Comparison of ENCODE assay signal across 8 mouse cellular contexts in the genomic region with DNA sequence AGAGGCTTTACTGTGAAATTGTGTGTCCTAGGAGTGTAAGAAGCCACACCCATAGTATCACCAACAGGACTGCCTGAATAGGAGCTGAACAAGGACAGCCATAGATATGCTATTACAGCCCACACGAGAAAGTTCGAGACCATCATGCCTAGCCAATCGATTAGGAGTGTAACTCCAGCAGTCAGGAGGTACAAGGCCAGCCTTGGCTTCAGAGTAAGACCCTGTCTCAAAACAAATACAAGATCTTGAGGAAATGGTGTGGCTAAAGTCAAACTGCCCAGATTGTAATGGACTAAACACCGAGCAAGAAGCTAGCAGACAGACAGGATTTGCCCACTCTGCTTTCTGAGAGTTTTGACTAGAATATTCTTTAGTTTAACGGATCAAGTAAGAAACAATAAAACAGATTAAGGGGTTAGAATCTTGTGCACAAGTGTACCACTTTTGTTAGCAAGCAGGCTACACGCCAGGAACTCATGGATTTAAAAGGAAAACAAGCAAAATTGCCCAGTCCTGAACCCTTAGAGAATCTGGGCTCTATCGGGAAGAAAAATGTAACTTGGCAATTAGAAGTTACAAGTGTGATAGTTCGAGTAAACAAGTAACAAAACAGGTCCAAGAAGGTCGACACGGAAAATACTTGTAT. TPM values are rescaled to one million over a fixed set of nuclear protein-coding genes. Genes with fewer than 3 reads are reported as not detected.
DNase-seq lines count a peak whose midpoint lies in the region; ATAC-seq and TF ChIP-seq lines count a peak whose summit lies in the region.

No protein-coding gene starts in this region.

- no peak for ATAC-seq in embryonic facial prominence, embryonic 14.5 days (ENCODE audit: low read depth)
- no peak for ATAC-seq in limb, embryonic 11.5 days (ENCODE audit: insufficient number of reproducible peaks, low FRiP score, low TSS enrichment, low read depth)
- ATAC-seq in neural tube, embryonic 13.5 days (ENCODE audit: low read depth): no peak; the same call in 1 of the 2 replicates

- peak overlapping the region; percentile 95 for H3K4me3 ChIP-seq in heart, embryonic 10.5 days
- peak overlapping the region; percentile 83 for H3K4me3 ChIP-seq in C2C12 (ENCODE audit: insufficient read depth, poor library complexity, severe bottlenecking)
- peak overlapping the region; percentile 98 for H3K4me3 ChIP-seq in embryonic facial prominence, embryonic 14.5 days (ENCODE audit: low read depth, low read length)
- peak overlapping the region; percentile 66 for H3K4me3 ChIP-seq in limb, embryonic 11.5 days (ENCODE audit: low read depth, low read length)
- H3K4me3 ChIP-seq in neural tube, embryonic 13.5 days: peak overlapping the region; percentile 61

- peaks cover 42% of the 10 kb centered on the region for H3K79me2 ChIP-seq in C2C12 (ENCODE audit: control insufficient read depth, insufficient read depth)

- H3K27ac ChIP-seq in heart, embryonic 10.5 days: peak overlapping the region; percentile 99
- peak overlapping the region; percentile 98 for H3K27ac ChIP-seq in embryonic facial prominence, embryonic 14.5 days (replicated peaks; ENCODE audit: low read depth, low read length)
- H3K27ac ChIP-seq in limb, embryonic 11.5 days (replicated peaks; ENCODE audit: low read depth, low read length): peak overlapping the region; percentile 92
- H3K27ac ChIP-seq in neural tube, embryonic 13.5 days (replicated peaks): peak overlapping the region; percentile 95

- H3K9me3 ChIP-seq in heart, embryonic 10.5 days: no peaks in the 10 kb centered on the region
- H3K9me3 ChIP-seq in embryonic facial prominence, embryonic 14.5 days (ENCODE audit: control insufficient read depth, low read length): no peaks in the 10 kb centered on the region
- H3K9me3 ChIP-seq in limb, embryonic 11.5 days (ENCODE audit: control insufficient read depth, low read length): no peaks in the 10 kb centered on the region
- no peaks in the 10 kb centered on the region for H3K9me3 ChIP-seq in neural tube, embryonic 13.5 days

- peak overlapping the region; percentile 43 for H3ac ChIP-seq in C2C12 (ENCODE audit: control insufficient read depth, insufficient read length, low read depth)

- peak; percentile 81 for DNase-seq in heart, embryonic 10.5 days (ENCODE audit: low spot score)
- no peak for DNase-seq in heart, adult 11 months
- no peak for DNase-seq in embryonic facial prominence, embryonic 14.5 days (ENCODE audit: low spot score)
- peak; percentile 35 for DNase-seq in limb, embryonic 11.5 days (ENCODE audit: low spot score)
- DNase-seq in ovary, adult 18-20 months (ENCODE audit: low spot score): no peak
- no peak for DNase-seq in frontal cortex, postnatal 14 days (ENCODE audit: low spot score in 2 of 2)

- H3K79me3 ChIP-seq in C2C12 (ENCODE audit: low read depth): peaks cover 35% of the 10 kb centered on the region

- TF ChIP-seq CTCF in C2C12 (IDR thresholded peaks at IDR 0.05; ENCODE audit: control insufficient read depth, insufficient read depth, insufficient read length): no peak

- peaks cover 31% of the 10 kb centered on the region for H3K36me3 ChIP-seq in heart, embryonic 10.5 days
- peaks cover 38% of the 10 kb centered on the region for H3K36me3 ChIP-seq in C2C12 (ENCODE audit: control insufficient read depth, insufficient read depth)
- H3K36me3 ChIP-seq in embryonic facial prominence, embryonic 14.5 days (ENCODE audit: control insufficient read depth, insufficient read depth, low read length): peaks cover 29% of the 10 kb centered on the region
- H3K36me3 ChIP-seq in limb, embryonic 11.5 days (ENCODE audit: control insufficient read depth, insufficient read depth, low read length): peaks cover 15% of the 10 kb centered on the region
- peaks cover 27% of the 10 kb centered on the region for H3K36me3 ChIP-seq in neural tube, embryonic 13.5 days

- no peaks in the 10 kb centered on the region for H3K27me3 ChIP-seq in heart, embryonic 10.5 days (ENCODE audit: insufficient read depth, poor library complexity, severe bottlenecking)
- no peaks in the 10 kb centered on the region for H3K27me3 ChIP-seq in C2C12 (ENCODE audit: control insufficient read depth, insufficient read depth, insufficient read length)
- no peaks in the 10 kb centered on the region for H3K27me3 ChIP-seq in embryonic facial prominence, embryonic 14.5 days (replicated peaks; ENCODE audit: control insufficient read depth, insufficient read depth, low read length)
- no peaks in the 10 kb centered on the region for H3K27me3 ChIP-seq in limb, embryonic 11.5 days (ENCODE audit: control insufficient read depth, insufficient read depth, low read length)
- no peaks in the 10 kb centered on the region for H3K27me3 ChIP-seq in neural tube, embryonic 13.5 days

- peak overlapping the region; percentile 79 for H3K9ac ChIP-seq in embryonic facial prominence, embryonic 14.5 days (ENCODE audit: low read depth, low read length)
- peak overlapping the region; percentile 80 for H3K9ac ChIP-seq in limb, embryonic 11.5 days (ENCODE audit: low read length)
- H3K9ac ChIP-seq in neural tube, embryonic 13.5 days: peak overlapping the region; percentile 81

- H3K4me2 ChIP-seq in embryonic facial prominence, embryonic 14.5 days (ENCODE audit: low read depth, low read length): peak overlapping the region; percentile 54
- peak overlapping the region; percentile 69 for H3K4me2 ChIP-seq in limb, embryonic 11.5 days (ENCODE audit: low read depth, severe bottlenecking)
- peak overlapping the region; percentile 80 for H3K4me2 ChIP-seq in neural tube, embryonic 13.5 days

- peaks cover 21% of the 10 kb centered on the region; the same call in 1 of the 2 replicates for H3K4me1 ChIP-seq in heart, embryonic 10.5 days
- H3K4me1 ChIP-seq in embryonic facial prominence, embryonic 14.5 days (ENCODE audit: control insufficient read depth, insufficient read depth, low read length): peaks cover 12% of the 10 kb centered on the region
- 0 out of 2 replicates have a peak, but pooled peaks cover 7% of the 10 kb centered on the region for H3K4me1 ChIP-seq in limb, embryonic 11.5 days (ENCODE audit: control insufficient read depth, insufficient read depth, low read length)
- peaks cover 35% of the 10 kb centered on the region for H3K4me1 ChIP-seq in neural tube, embryonic 13.5 days (replicated peaks)

- 17% methylated on average over 10 of the region's 10 CpGs for WGBS in heart, embryonic 10.5 days
- WGBS in embryonic facial prominence, embryonic 14.5 days: 13% methylated on average over 10 of the region's 10 CpGs
- 24% methylated on average over 10 of the region's 10 CpGs for WGBS in limb, embryonic 11.5 days
- 22% methylated on average over 10 of the region's 10 CpGs for WGBS in neural tube, embryonic 13.5 days

TF ChIP-seq in C2C12, 6 proteins besides CTCF, POLR2A, EP300 and RAD21:
- TF ChIP-seq CEBPB (IDR thresholded peaks at IDR 0.05; ENCODE audit: low read depth) (no peak), MYOD1 (IDR thresholded peaks at IDR 0.05; ENCODE audit: control insufficient read depth, insufficient read length, low read depth) (no peak), MAX (IDR thresholded peaks at IDR 0.05) (no peak), FOSL1 (IDR thresholded peaks at IDR 0.05; ENCODE audit: insufficient read depth, low read length, poor library complexity, severe bottlenecking) (no peak), MYOG (IDR thresholded peaks at IDR 0.05; ENCODE audit: control insufficient read depth, extremely low read depth, insufficient read length) (no peak), USF1 (IDR thresholded peaks at IDR 0.05; ENCODE audit: low read depth) (no peak)

RNA-seq across cellular contexts. Expression of a gene that starts 0.8 kb away (rescaled TPM):
- 91.3 and 105 TPM in 2 replicates for polyA plus RNA-seq in heart, embryonic 10.5 days (2016; fragmentation: Nextera tagmentation; extraction: Ambion mirVana)
- 1,692 TPM for polyA plus RNA-seq in C2C12 (2012; fragmentation: generic; extraction: Trizol)
- polyA plus RNA-seq in embryonic facial prominence, embryonic 14.5 days (2014; fragmentation: Nextera tagmentation; extraction: Ambion mirVana): 152 and 153 TPM in 2 replicates
- polyA plus RNA-seq in limb, embryonic 11.5 days (2014; fragmentation: Nextera tagmentation; extraction: Ambion mirVana): 137 and 156 TPM in 2 replicates
- polyA plus RNA-seq in neural tube, embryonic 13.5 days (2015; fragmentation: Nextera tagmentation; extraction: Ambion mirVana): 80.7 and 91.7 TPM in 2 replicates

RNA-seq across cellular contexts. Expression of a gene that starts 10.2 kb away (rescaled TPM):
- 0.08 TPM in 1 of 2 replicates, not detected in the other for polyA plus RNA-seq in heart, embryonic 10.5 days (2016; fragmentation: Nextera tagmentation; extraction: Ambion mirVana)
- polyA plus RNA-seq in C2C12 (2012; fragmentation: generic; extraction: Trizol): 0.57 TPM
- polyA plus RNA-seq in embryonic facial prominence, embryonic 14.5 days (2014; fragmentation: Nextera tagmentation; extraction: Ambion mirVana): 2.9 and 3.2 TPM in 2 replicates
- 0.03 TPM in 1 of 2 replicates, not detected in the other for polyA plus RNA-seq in limb, embryonic 11.5 days (2014; fragmentation: Nextera tagmentation; extraction: Ambion mirVana)
- 0.11 and 0.26 TPM in 2 replicates for polyA plus RNA-seq in neural tube, embryonic 13.5 days (2015; fragmentation: Nextera tagmentation; extraction: Ambion mirVana)

Comparison
In these comparisons a context has a peak if more than half of its experiments do, and no peak if none do; other contexts are left out.
1. DNase-seq: peak in heart, embryonic 10.5 days (single experiment) and limb, embryonic 11.5 days (single experiment); none in heart, adult 11 months (single experiment), embryonic facial prominence, embryonic 14.5 days (single experiment), ovary, adult 18-20 months (single experiment) and frontal cortex, postnatal 14 days (0 of 2).
2. RNA of a gene that starts 0.8 kb away (polyA plus RNA-seq): 1,692 TPM in C2C12 (single experiment); 137 to 156 TPM in limb, embryonic 11.5 days, 152 to 153 TPM in embryonic facial prominence, embryonic 14.5 days, 91.3 to 105 TPM in heart, embryonic 10.5 days and 80.7 to 91.7 TPM in neural tube, embryonic 13.5 days; every median in the first group is over 10 times any median in the second.
3. Peak in every context shown above with its lines, with median percentiles within 50 percentile points of each other: H3K27ac ChIP-seq, H3K4me3 ChIP-seq, H3K4me2 ChIP-seq and H3K9ac ChIP-seq.